Mouse (Mus musculus) NIH3T3 (cell line): ENCODE data around the gene Lingo4.
A peak's percentile ranks its signal among the peaks of the same experiment; 100 is the strongest.

Experiments
- DNase-seq: peaks from one replicate; pipeline ENCODE4 v3.0.0-alpha.2; 2012; ENCODE audit warnings: low read depth

The Lingo4 gene

DNA sequence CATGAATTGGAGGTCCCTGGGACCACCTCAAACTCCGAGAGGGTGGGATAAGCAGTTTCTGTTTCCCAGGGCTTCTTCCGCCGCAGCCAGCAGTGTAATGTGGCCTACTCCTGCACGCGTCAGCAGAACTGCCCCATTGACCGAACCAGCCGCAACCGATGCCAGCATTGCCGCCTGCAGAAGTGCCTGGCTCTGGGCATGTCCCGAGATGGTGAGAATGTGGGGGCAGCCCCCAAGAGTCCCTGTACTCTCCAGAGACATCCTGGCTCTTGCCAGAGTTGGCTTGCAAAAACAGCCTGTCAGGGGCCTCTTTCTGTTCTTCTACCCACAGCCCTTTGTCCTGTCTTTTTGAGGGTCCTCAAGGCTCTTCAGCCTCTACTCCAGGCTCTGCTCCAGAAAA, 10.9 kb upstream of the Lingo4 start:
- no peak for DNase-seq

DNA sequence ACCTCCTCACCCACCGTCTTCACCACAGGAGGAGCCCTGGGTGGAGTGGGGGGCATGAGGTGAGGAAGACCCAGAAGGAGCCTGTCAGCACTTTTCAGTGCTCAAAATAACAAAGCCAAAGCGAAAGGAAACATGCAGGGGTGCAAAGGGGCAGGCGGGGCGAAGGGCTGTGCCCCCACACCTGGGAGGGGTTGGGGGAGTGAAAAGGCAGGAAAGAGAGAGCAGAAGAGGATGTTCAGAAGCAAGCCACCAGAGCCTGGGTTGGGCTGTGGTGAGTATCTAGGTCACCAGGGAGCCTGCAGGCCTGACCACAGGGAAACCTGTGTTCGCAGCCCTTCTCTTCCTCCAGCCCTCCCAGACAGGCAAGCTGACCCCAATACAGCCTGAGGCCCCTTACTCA, 10.3 kb upstream of the Lingo4 start:
- DNase-seq: no peak

DNA sequence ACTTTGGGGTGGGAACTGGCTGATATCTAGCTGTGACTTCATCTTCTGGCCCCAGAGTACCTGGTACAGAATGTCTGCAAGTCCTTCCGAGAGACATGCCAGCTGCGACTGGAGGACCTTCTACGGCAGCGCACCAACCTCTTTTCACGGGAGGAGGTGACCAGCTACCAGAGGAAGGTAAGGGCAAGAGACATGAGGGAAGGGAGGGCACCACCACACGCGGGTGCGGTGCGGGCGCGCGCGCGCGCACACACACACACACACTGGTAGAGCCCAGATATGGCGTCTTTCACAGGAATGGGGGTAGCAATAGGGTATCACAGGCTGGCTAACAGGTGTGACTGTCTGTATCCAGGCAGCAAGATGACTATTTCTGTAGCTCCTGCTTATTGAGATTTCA, 8.9 kb upstream of the Lingo4 start:
- no peak for DNase-seq

- DNase-seq: no peak
Observed at GRCm38 (mm10) chr3:94391001-94391400, 7.3 kb upstream of the Lingo4 start.

DNA sequence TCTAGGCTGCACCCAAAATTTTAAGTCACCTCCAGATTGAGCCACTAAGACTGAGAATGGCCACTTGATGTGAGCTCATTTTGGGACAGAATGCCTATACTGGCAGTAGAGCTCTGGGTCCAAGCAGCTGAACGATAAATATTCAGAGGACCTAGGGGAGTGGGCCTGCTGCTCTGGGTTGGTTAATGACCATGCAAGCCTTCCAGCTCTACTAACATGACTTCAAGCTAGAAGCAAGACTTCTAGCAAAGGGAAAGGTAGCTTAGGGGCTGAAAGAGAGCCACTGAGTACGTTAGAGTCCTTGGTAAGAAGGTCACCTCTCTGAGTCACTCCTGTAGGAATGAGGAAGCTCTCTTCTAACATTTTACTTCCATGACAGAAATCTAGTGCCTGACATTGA, 6.2 kb upstream of the Lingo4 start:
- no peak for DNase-seq

DNA sequence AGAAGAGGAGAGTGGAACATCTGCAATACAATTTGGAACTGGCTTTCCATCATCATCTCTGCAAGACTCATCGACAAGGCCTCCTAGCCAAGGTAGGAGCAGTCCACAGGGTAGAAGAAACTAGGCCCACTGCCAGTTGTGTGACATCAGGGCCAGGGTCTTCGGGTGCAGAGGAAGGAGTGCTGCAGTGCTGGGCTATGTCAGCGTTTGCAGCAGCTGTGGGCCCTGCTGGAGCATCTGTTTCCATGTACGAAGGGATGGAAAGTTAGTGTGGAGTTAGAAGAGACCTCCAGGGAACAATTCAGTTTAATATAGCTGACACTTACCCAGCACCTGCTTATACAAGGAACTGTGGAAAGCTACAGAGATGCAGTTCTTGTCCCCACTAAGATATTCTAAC, 5.3 kb upstream of the Lingo4 start:
- no peak for DNase-seq

DNA sequence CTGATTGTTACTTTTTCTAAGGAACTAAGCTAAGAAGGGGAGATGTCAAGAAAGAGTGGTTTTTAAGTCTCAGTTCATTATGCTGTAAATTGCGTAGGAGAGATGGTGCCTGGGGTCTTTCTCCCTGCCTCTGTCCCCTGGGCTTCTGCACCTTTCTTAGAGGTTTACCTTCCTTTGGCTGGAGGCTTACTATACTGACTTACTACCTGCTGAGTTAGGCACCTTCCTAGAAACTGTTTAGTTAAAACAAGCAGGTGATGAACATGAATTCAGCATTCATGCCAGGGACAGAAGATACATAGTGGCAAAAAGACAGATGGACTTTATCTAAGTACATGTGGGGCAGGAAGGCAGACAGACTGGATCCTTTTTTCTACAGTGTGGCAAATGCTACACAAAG, 2.0 kb upstream of the Lingo4 start:
- DNase-seq: no peak

- DNase-seq: no peak
Observed at GRCm38 (mm10) chr3:94396851-94397250, 1.5 kb upstream of the Lingo4 start.

GRCm38 (mm10) chr3:94398943-94399481, 695 bp downstream of the Lingo4 start:
- DNase-seq: peak; percentile 35

- no peak for DNase-seq
Observed at GRCm38 (mm10) chr3:94399663-94400310, 1.5 kb downstream of the Lingo4 start.

- no peak for DNase-seq
Observed at GRCm38 (mm10) chr3:94402451-94402850, 4.1 kb downstream of the Lingo4 start.

DNA sequence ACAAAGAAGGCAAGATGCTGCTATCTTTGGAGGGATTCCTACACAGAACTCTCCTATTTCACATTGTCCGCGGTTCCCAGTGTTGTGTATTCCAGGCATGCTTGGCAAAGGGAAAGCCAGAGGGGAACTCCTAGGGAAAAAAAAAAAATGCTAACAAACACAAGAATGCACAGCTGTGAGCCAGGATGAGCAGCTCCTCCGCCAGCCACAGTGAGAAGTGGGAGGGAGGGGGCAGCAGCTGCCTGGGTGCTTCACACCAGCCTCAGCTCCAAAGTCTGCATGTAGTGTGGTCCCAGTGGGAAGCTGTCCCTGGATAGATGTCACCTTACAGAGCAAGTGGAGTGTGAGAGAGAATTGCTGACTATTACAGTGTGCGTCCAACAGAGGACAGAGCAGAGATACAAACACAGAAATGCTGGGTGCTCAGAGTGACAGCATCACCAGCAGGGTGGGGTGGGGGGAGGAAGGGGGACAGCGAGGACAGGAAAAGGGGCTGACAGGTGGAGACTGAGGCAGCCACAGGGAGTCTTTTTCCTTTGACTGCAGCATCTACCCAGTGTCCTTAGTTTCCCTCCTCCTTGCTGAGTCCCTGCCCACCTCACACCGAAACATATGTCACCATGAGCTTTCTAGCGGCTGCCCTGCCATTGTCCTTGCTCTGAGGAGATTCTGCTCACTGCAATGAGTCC, 6.2 kb downstream of the Lingo4 start:
- peak; percentile 58 for DNase-seq

DNA sequence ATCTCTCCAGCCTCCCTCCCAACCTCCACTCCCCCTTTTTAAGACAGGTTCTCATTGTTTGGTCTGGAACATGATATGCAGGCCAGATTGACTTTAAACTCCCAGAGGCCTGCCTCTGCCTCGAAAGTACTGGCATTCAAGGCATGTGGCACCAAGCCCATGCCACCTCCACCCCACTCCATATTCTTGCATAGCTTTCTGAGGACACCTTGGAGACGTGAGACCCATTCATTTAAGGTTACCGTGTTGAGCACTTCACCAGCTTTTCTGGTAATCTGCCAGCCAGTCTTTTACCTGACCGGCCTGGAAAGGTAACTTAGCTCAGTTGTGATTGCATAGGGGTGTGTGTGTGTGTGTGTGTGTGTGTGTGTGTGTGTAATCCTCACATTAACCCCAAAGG, 7.2 kb downstream of the Lingo4 start:
- DNase-seq: no peak

- no peak for DNase-seq
Observed at GRCm38 (mm10) chr3:94412530-94412929, 14.2 kb downstream of the Lingo4 start.

DNA sequence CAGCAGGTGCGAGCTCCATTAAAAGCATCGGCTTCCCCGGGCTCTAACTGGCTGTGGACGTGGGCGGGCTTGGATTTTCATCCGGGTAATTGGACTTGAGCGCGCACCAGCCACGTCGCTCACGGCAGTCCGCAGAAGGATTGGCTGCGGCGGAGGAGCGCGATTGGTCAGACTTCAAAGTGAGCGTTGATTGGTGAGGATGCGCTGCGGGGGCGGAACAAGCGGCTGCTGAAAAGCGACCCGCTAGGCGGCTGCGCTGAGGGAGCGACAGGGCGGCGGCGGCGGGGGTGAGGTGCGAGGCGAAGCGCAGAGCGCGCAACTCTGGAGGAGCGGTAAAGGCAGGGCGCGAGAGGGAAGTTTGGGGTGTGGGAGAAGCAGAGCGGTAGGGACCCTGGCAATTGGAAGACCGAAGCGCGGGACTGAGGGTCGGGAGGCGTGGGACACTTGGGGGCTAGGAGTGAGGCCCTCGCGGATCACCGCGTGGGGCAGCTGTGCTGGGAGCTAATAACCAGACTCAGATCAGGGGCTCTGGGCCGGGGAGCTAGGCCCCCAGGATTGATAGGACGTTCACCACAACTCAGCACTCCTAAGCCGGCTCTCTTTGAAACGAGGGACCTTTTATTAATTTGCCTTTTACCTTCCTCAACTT, 14.8 kb downstream of the Lingo4 start, which contains the start of gene Tdrkh:
Tdrkh (plus strand) TSS at position 243 of the 649 bp plus-strand sequence.
- peak; percentile 97 for DNase-seq

- DNase-seq: no peak
Observed at GRCm38 (mm10) chr3:94430980-94431379, 32.7 kb downstream of the Lingo4 start.

DNA sequence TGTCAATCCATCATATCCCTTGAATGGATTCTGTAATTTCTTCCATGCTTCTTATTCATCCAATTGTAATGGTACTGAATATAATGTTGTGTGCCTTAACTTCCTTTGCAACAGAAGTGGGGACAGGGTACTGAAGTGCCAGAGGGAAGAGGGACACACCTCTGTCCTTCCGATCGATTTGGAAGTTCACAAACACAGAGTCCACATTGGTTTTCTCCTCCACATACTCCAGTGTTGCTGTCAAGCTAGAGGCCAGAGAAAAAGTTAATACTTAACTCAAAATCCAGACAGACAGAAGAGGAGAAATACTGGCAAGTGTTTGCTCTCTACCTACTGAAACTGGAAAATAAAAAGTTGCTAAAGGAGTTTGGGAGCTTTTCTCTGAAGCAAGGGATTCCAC, 36.0 kb downstream of the Lingo4 start:
- no peak for DNase-seq

- DNase-seq: no peak
Observed at GRCm38 (mm10) chr3:94436420-94436819, 38.1 kb downstream of the Lingo4 start.

GRCm38 (mm10) chr3:94441182-94441581, 42.9 kb downstream of the Lingo4 start:
- peak; percentile 62 for DNase-seq

- peak; percentile 97 for DNase-seq
Observed at GRCm38 (mm10) chr3:94442951-94443596, 44.8 kb downstream of the Lingo4 start, which contains the start of gene Mrpl9. Mrpl9 (plus strand) TSS chr3:94443318.

DNA sequence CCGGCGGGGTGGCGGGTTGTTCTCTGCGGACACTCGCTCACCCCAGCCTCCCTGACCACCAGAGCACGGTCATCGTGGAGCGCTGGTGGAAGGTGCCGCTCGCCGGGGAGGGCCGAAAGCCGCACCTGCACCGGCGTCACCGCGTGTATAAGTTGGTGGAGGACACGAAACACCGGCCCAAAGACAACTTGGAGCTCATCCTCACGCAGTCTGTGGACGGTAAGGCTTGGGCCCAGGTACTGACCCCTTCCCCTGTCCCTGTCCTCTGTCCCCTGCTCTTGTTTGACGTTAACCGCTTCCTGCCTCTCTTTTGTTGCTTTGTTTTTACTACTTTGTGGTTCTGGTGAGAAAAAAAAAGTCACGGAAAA, 45.3 kb downstream of the Lingo4 start, which contains the start of gene Oaz3:
Oaz3 (minus strand) TSS at position 319 of the 368 bp plus-strand sequence.
- DNase-seq: no peak

DNA sequence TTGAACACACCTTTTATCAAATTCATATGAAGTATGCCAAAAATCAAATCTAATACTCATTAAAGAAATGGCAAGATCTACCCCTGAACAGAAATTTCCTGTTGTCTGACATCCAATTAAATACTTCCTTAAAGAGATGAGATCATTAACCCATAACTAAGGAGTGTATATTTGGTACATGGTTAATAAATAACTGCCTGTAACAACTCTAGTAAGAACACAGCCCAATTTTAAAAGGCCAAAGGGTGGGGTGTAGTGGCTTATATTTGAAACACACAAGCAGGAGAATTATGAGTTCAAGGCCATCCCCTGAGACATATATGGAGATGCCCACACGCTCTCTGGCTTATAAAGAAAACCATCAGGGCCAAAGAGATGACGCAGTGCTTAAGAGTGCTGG, 51.1 kb downstream of the Lingo4 start:
- no peak for DNase-seq
